Mouse (Mus musculus) adrenal gland, adult 8-10 months (tissue): ENCODE results near the gene Gm49333. TPM values are rescaled to one million over a fixed set of nuclear protein-coding genes. Genes with fewer than 3 reads are reported as not detected.
"Not testable (repeated sequence)": the region's sequence is repeated elsewhere in the genome, so short reads cannot be mapped to it uniquely, and the experiment has no call there.

Experiments
- DNase-seq: peaks from one replicate; pipeline ENCODE4 v3.0.0; 2022
- total RNA-seq, 4 experiments: library from RNA; stranded (reverse); gene quantifications; 2 replicates each; pipeline ENCODE4 v1.2.4; 2022

Gm49333 gene
- total RNA-seq, 4 experiments from 2014 or later: not detected

GRCm38 (mm10) chr16:20628871-20629391, 17.5 kb downstream of the Gm49333 start:
- DNase-seq: no peak

GRCm38 (mm10) chr16:20629731-20630634, 18.6 kb downstream of the Gm49333 start, which contains the start of gene Ece2:
Gene Ece2, plus strand, starts transcription at chr16:20629828.
- no peak for DNase-seq

- no peak for DNase-seq
Observed at GRCm38 (mm10) chr16:20637410-20637809, 26.0 kb downstream of the Gm49333 start.

GRCm38 (mm10) chr16:20638367-20638766, 27.0 kb downstream of the Gm49333 start:
- no peak for DNase-seq

GRCm38 (mm10) chr16:20642161-20642560, 30.8 kb downstream of the Gm49333 start:
- peak; percentile 41 for DNase-seq

- DNase-seq: peak; percentile 42
Observed at GRCm38 (mm10) chr16:20643911-20644310, 32.5 kb downstream of the Gm49333 start.

GRCm38 (mm10) chr16:20651076-20651946, 39.9 kb downstream of the Gm49333 start, which contains the start of gene Psmd2:
Gene Psmd2, plus strand, starts transcription at chr16:20651652.
- DNase-seq: peak; percentile 95

GRCm38 (mm10) chr16:20651947-20652310, 40.5 kb downstream of the Gm49333 start:
- DNase-seq: no peak

GRCm38 (mm10) chr16:20653315-20653714, 41.9 kb downstream of the Gm49333 start:
- DNase-seq: no peak

- no peak for DNase-seq
Observed at GRCm38 (mm10) chr16:20657661-20658060, 46.3 kb downstream of the Gm49333 start.

- not testable (repeated sequence) for DNase-seq
Observed at GRCm38 (mm10) chr16:20668013-20668412, 56.6 kb downstream of the Gm49333 start, which contains the start of gene Eif4g1. Gene Eif4g1, plus strand, starts transcription at chr16:20668313.

GRCm38 (mm10) chr16:20670291-20670690, 58.9 kb downstream of the Gm49333 start:
- DNase-seq: no peak

GRCm38 (mm10) chr16:20671886-20672285, 60.5 kb downstream of the Gm49333 start:
- no peak for DNase-seq

- DNase-seq: peak; percentile 96
Observed at GRCm38 (mm10) chr16:20672500-20672902, 61.1 kb downstream of the Gm49333 start.

GRCm38 (mm10) chr16:20672965-20673705, 61.7 kb downstream of the Gm49333 start:
- no peak for DNase-seq

- DNase-seq: peak; percentile 70
Observed at GRCm38 (mm10) chr16:20673706-20674303, 62.4 kb downstream of the Gm49333 start.

GRCm38 (mm10) chr16:20675213-20675612, 63.8 kb downstream of the Gm49333 start:
- DNase-seq: no peak

- DNase-seq: no peak
Observed at GRCm38 (mm10) chr16:20676702-20677101, 65.3 kb downstream of the Gm49333 start.

- no peak for DNase-seq
Observed at GRCm38 (mm10) chr16:20677380-20677779, 66.0 kb downstream of the Gm49333 start.

GRCm38 (mm10) chr16:20677974-20678675, 66.7 kb downstream of the Gm49333 start:
- peak; percentile 92 for DNase-seq

GRCm38 (mm10) chr16:20690774-20691173, 79.4 kb downstream of the Gm49333 start:
- no peak for DNase-seq
